10 mouse cellular contexts compared by ENCODE assay signal in genomic region chr12:30003680-30004364, GRCm38 (mm10).
DNase-seq lines count a peak whose midpoint lies in the region; ATAC-seq and TF ChIP-seq lines count a peak whose summit lies in the region.
"Had no signal": no experiment of that assay in that cellular context is flagged by ENCODE, and none has a peak within 500 bp of the region (broad histone marks: within the 10 kb centered on the region; RNA-seq: fewer than 3 reads in every experiment).

No protein-coding gene starts in this region.

- no peaks in the 10 kb centered on the region for H3K4me1 ChIP-seq in limb, embryonic 14.5 days (ENCODE audit: control insufficient read depth, insufficient read depth, low read length)
- no peaks in the 10 kb centered on the region for H3K4me1 ChIP-seq in limb, embryonic 10.5 days
- peaks cover 3% of the 10 kb centered on the region; the same call in 1 of the 2 replicates for H3K4me1 ChIP-seq in hindbrain, embryonic 12.5 days
- peaks cover 20% of the 10 kb centered on the region for H3K4me1 ChIP-seq in neural tube, embryonic 13.5 days (replicated peaks)
- H3K4me1 ChIP-seq in intestine, embryonic 16.5 days (ENCODE audit: control insufficient read depth, insufficient read depth, low read length): no peaks in the 10 kb centered on the region
- H3K4me1 ChIP-seq: embryonic facial prominence, embryonic 15.5 days had no signal

- no peak overlapping the region for H3K4me3 ChIP-seq in limb, embryonic 14.5 days (replicated peaks; ENCODE audit: low read length)
- H3K4me3 ChIP-seq in limb, embryonic 10.5 days: no peak overlapping the region
- no peak overlapping the region for H3K4me3 ChIP-seq in hindbrain, embryonic 12.5 days
- H3K4me3 ChIP-seq in neural tube, embryonic 13.5 days: no peak overlapping the region
- no peak overlapping the region for H3K4me3 ChIP-seq in intestine, embryonic 16.5 days (ENCODE audit: low read length)
- H3K4me3 ChIP-seq: embryonic facial prominence, embryonic 15.5 days had no signal

- no peak overlapping the region for H3K27ac ChIP-seq in limb, embryonic 14.5 days (replicated peaks; ENCODE audit: low read depth, low read length)
- no peak overlapping the region for H3K27ac ChIP-seq in limb, embryonic 10.5 days
- H3K27ac ChIP-seq in hindbrain, embryonic 12.5 days: 0 out of 2 replicates have a peak overlapping the region, but pooled peaks have one; percentile 26
- H3K27ac ChIP-seq in neural tube, embryonic 13.5 days (replicated peaks): peak overlapping the region; percentile 79
- no peak overlapping the region for H3K27ac ChIP-seq in intestine, embryonic 16.5 days (ENCODE audit: low read length)
- H3K27ac ChIP-seq: embryonic facial prominence, embryonic 15.5 days had no signal

- H3K36me3 ChIP-seq in limb, embryonic 14.5 days (ENCODE audit: control insufficient read depth, insufficient read depth, low read length): peaks cover 84% of the 10 kb centered on the region
- H3K36me3 ChIP-seq in limb, embryonic 10.5 days: peaks cover 98% of the 10 kb centered on the region
- H3K36me3 ChIP-seq in hindbrain, embryonic 12.5 days: peaks cover 87% of the 10 kb centered on the region
- H3K36me3 ChIP-seq in neural tube, embryonic 13.5 days: peaks cover 91% of the 10 kb centered on the region
- peaks cover 12% of the 10 kb centered on the region; the same call in 1 of the 2 replicates for H3K36me3 ChIP-seq in intestine, embryonic 16.5 days (ENCODE audit: control insufficient read depth, insufficient read depth, low read length)

- H3K9me3 ChIP-seq in limb, embryonic 14.5 days (ENCODE audit: control insufficient read depth, low read length): no peaks in the 10 kb centered on the region
- H3K9me3 ChIP-seq in limb, embryonic 10.5 days (replicated peaks): no peaks in the 10 kb centered on the region
- no peaks in the 10 kb centered on the region for H3K9me3 ChIP-seq in hindbrain, embryonic 12.5 days (replicated peaks)
- no peaks in the 10 kb centered on the region for H3K9me3 ChIP-seq in neural tube, embryonic 13.5 days
- H3K9me3 ChIP-seq in intestine, embryonic 16.5 days (ENCODE audit: control insufficient read depth, low read length): no peaks in the 10 kb centered on the region
- H3K9me3 ChIP-seq: embryonic facial prominence, embryonic 15.5 days had no signal

- H3K27me3 ChIP-seq in limb, embryonic 14.5 days (ENCODE audit: control insufficient read depth, insufficient read depth, low read length): no peaks in the 10 kb centered on the region
- H3K27me3 ChIP-seq in limb, embryonic 10.5 days (ENCODE audit: low read depth, poor library complexity, severe bottlenecking): no peaks in the 10 kb centered on the region
- no peaks in the 10 kb centered on the region for H3K27me3 ChIP-seq in hindbrain, embryonic 12.5 days
- H3K27me3 ChIP-seq in neural tube, embryonic 13.5 days: no peaks in the 10 kb centered on the region
- H3K27me3 ChIP-seq in intestine, embryonic 16.5 days (replicated peaks; ENCODE audit: control insufficient read depth, insufficient read depth, low read length): no peaks in the 10 kb centered on the region
- H3K27me3 ChIP-seq: embryonic facial prominence, embryonic 15.5 days had no signal

- WGBS in limb, embryonic 14.5 days: 92% methylated on average over 14 of the region's 14 CpGs
- WGBS in limb, embryonic 10.5 days: 94% methylated on average over 14 of the region's 14 CpGs
- WGBS in hindbrain, embryonic 12.5 days: 67% methylated on average over 14 of the region's 14 CpGs
- WGBS in neural tube, embryonic 13.5 days: 45% methylated on average over 14 of the region's 14 CpGs
- WGBS in intestine, embryonic 16.5 days: 83% methylated on average over 14 of the region's 14 CpGs

- DNase-seq in limb, embryonic 14.5 days (ENCODE audit: low spot score): peak; percentile 9
- DNase-seq in limb, embryonic 10.5 days (ENCODE audit: low spot score): no peak
- DNase-seq in fibroblast of lung, adult 2 months (ENCODE audit: low read depth): peak; percentile 90
- DNase-seq in right cerebral cortex, postnatal 4 days: no peak
- DNase-seq: kidney, postnatal 4 days had no signal

- H3K9ac ChIP-seq in limb, embryonic 14.5 days (ENCODE audit: low read depth, low read length, severe bottlenecking): no peak overlapping the region
- H3K9ac ChIP-seq in hindbrain, embryonic 12.5 days: no peak overlapping the region
- H3K9ac ChIP-seq in neural tube, embryonic 13.5 days: no peak overlapping the region
- no peak overlapping the region for H3K9ac ChIP-seq in intestine, embryonic 16.5 days (ENCODE audit: low read depth, low read length)
- H3K9ac ChIP-seq: embryonic facial prominence, embryonic 15.5 days had no signal

- H3K4me2 ChIP-seq in limb, embryonic 14.5 days (replicated peaks; ENCODE audit: low read depth, low read length, severe bottlenecking): no peak overlapping the region
- H3K4me2 ChIP-seq in hindbrain, embryonic 12.5 days (replicated peaks): no peak overlapping the region
- no peak overlapping the region for H3K4me2 ChIP-seq in neural tube, embryonic 13.5 days
- H3K4me2 ChIP-seq in intestine, embryonic 16.5 days (ENCODE audit: low read depth, low read length): no peak overlapping the region
- H3K4me2 ChIP-seq: embryonic facial prominence, embryonic 15.5 days had no signal

- peak; percentile 13; the same call in 1 of the 2 replicates for ATAC-seq in limb, embryonic 14.5 days (ENCODE audit: low FRiP score, low read depth)
- ATAC-seq in hindbrain, embryonic 12.5 days (ENCODE audit: low FRiP score): peak; percentile 73; the same call in 1 of the 2 replicates
- peak; percentile 67 for ATAC-seq in neural tube, embryonic 13.5 days (ENCODE audit: low read depth)
- no peak for ATAC-seq in megakaryocyte, adult 5-6 weeks (ENCODE audit: poor library complexity, severe bottlenecking)
- no peak for ATAC-seq in intestine, embryonic 16.5 days

- no peak for TF ChIP-seq POLR2A in limb, embryonic 14.5 days (IDR thresholded peaks at IDR 0.05; ENCODE audit: borderline replicate concordance, extremely low read depth, insufficient read depth, insufficient read length)

Comparison
In these comparisons a context has a peak if more than half of its experiments do, and no peak if none do; other contexts are left out.
1. DNase-seq: peak in limb, embryonic 14.5 days (single experiment) and fibroblast of lung, adult 2 months (single experiment); none in limb, embryonic 10.5 days (single experiment) and right cerebral cortex, postnatal 4 days (single experiment).
2. ATAC-seq: peak in limb, embryonic 14.5 days (single experiment), hindbrain, embryonic 12.5 days (single experiment) and neural tube, embryonic 13.5 days (single experiment); none in megakaryocyte, adult 5-6 weeks (single experiment) and intestine, embryonic 16.5 days (single experiment).
3. H3K27ac ChIP-seq: peak in hindbrain, embryonic 12.5 days (single experiment) and neural tube, embryonic 13.5 days (single experiment); none in limb, embryonic 14.5 days (single experiment), limb, embryonic 10.5 days (single experiment) and intestine, embryonic 16.5 days (single experiment).